Mouse (Mus musculus) granulocyte monocyte progenitor cell, adult 5-6 weeks (primary cell): Measurements from ENCODE around the gene 5430427O19Rik. TPM values are rescaled to one million over a fixed set of nuclear protein-coding genes. Genes with fewer than 3 reads are reported as not detected.

ENCODE experiments used
- total RNA-seq, 2 experiments: library from RNA; stranded (forward) in 1 of 2; stranded (reverse) in 1 of 2; fragments of 200-712, 200-1000 nt in 1 of 2; fragments of >200 nt in 1 of 2; fragmentation: Nextera tagmentation in 1 of 2; gene quantifications; 2 replicates each; pipeline ENCODE4 v1.2.3; 2014 to 2017

5430427O19Rik gene
- total RNA-seq, 2 experiments from 2014 or later = 15.1 TPM

Other genes starting within 250 kb of the 5430427O19Rik start
- 13.0 and 18.7 TPM in 2 replicates for gene Gk, start 93.5 kb upstream of the 5430427O19Rik start, total RNA-seq (2014; fragmentation: Nextera tagmentation)
- 15.2 and 18.1 TPM in 2 replicates for gene Gk, start 93.5 kb upstream of the 5430427O19Rik start, total RNA-seq (2017)
- not detected in 2 replicates for gene Samt3, start 173.8 kb downstream of the 5430427O19Rik start, total RNA-seq (2014; fragmentation: Nextera tagmentation)
- not detected in 2 replicates for gene Samt3, start 173.8 kb downstream of the 5430427O19Rik start, total RNA-seq (2017)